ENCODE assay signal across 24 mouse cellular contexts in the genomic region with DNA sequence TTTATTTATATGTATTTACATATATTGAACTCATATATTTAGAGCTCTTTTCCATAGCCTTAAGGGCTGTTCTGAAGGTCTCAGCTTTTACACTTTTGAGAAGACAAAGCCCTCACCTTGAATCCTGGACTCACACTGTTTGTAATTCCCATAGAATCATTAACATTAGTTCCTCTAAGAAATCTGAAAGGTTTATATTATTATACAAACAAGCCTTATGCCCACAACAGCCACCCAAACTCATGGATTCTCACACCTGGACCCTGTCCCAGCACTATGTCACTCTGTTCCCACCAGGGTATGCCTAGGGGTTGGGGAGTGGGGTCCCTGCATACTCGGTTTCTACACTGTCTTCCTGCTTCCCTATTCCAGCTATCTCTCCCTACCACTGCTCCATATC.
"Had no signal": no experiment of that assay in that cellular context is flagged by ENCODE, and none has a peak within 500 bp of the region (broad histone marks: within the 10 kb centered on the region; RNA-seq: fewer than 3 reads in every experiment).

No protein-coding gene starts in this region.

- H3K4me3 ChIP-seq: heart, adult 2 months; heart, embryonic 13.5 days; heart, embryonic 15.5 days; hindbrain, embryonic 12.5 days; intestine, embryonic 15.5 days; layer of hippocampus, adult 2 months; left cerebral cortex, adult 2 months; limb, embryonic 10.5 days; limb, embryonic 12.5 days; liver, embryonic 13.5 days; liver, embryonic 15.5 days had no signal

- H3K9me3 ChIP-seq: heart, embryonic 13.5 days; heart, embryonic 15.5 days; hindbrain, embryonic 12.5 days; intestine, embryonic 15.5 days; limb, embryonic 10.5 days; limb, embryonic 12.5 days; liver, embryonic 13.5 days; liver, embryonic 15.5 days had no signal

- H3K27ac ChIP-seq: heart, adult 2 months; heart, embryonic 13.5 days; heart, embryonic 15.5 days; hindbrain, embryonic 12.5 days; hindbrain, embryonic 14.5 days; intestine, embryonic 15.5 days; layer of hippocampus, adult 2 months; left cerebral cortex, adult 2 months; limb, embryonic 10.5 days; limb, embryonic 12.5 days; liver, embryonic 13.5 days; liver, embryonic 15.5 days had no signal

- H3K36me3 ChIP-seq: heart, embryonic 13.5 days; heart, embryonic 15.5 days; hindbrain, embryonic 12.5 days; intestine, embryonic 15.5 days; limb, embryonic 10.5 days; limb, embryonic 12.5 days; liver, embryonic 13.5 days; liver, embryonic 15.5 days had no signal

- H3K4me1 ChIP-seq: heart, embryonic 13.5 days; heart, embryonic 15.5 days; hindbrain, embryonic 12.5 days; intestine, embryonic 15.5 days; limb, embryonic 10.5 days; limb, embryonic 12.5 days; liver, embryonic 13.5 days; liver, embryonic 15.5 days had no signal

- H3K27me3 ChIP-seq: heart, embryonic 13.5 days; heart, embryonic 15.5 days; hindbrain, embryonic 12.5 days; intestine, embryonic 15.5 days; limb, embryonic 12.5 days; liver, embryonic 13.5 days; liver, embryonic 15.5 days had no signal

- H3K9ac ChIP-seq: heart, embryonic 13.5 days; heart, embryonic 15.5 days; hindbrain, embryonic 12.5 days; hindbrain, embryonic 14.5 days; intestine, embryonic 15.5 days; limb, embryonic 12.5 days; liver, embryonic 13.5 days; liver, embryonic 15.5 days had no signal

- DNase-seq: gastrocnemius, postnatal 14 days; gastrocnemius, postnatal 36 days; heart, adult 11 months; heart, adult 2 months; heart, postnatal 14 days; heart, postnatal 36 days; kidney, adult 18-20 months; kidney, adult 8-10 months; kidney, postnatal 10 days; kidney, postnatal 25 days; kidney, postnatal 4 days; layer of hippocampus, postnatal 36 days; liver; liver, embryonic 13.5 days had no signal
